Mouse (Mus musculus) layer of hippocampus, postnatal 36 days (tissue): Measurements from ENCODE around the gene Mgll. TPM values are rescaled to one million over a fixed set of nuclear protein-coding genes. Genes with fewer than 3 reads are reported as not detected.

ENCODE experiments used
- DNase-seq, 2 experiments: peaks; one replicate each; pipeline ENCODE4 v3.0.0; 2022
- total RNA-seq, 2 experiments: library from RNA; stranded (reverse); gene quantifications; 2 replicates each; pipeline ENCODE4 v1.2.3; 2021

Gene Mgll
- total RNA-seq: 100 to 1,000 TPM; 178 to 181 TPM

DNA sequence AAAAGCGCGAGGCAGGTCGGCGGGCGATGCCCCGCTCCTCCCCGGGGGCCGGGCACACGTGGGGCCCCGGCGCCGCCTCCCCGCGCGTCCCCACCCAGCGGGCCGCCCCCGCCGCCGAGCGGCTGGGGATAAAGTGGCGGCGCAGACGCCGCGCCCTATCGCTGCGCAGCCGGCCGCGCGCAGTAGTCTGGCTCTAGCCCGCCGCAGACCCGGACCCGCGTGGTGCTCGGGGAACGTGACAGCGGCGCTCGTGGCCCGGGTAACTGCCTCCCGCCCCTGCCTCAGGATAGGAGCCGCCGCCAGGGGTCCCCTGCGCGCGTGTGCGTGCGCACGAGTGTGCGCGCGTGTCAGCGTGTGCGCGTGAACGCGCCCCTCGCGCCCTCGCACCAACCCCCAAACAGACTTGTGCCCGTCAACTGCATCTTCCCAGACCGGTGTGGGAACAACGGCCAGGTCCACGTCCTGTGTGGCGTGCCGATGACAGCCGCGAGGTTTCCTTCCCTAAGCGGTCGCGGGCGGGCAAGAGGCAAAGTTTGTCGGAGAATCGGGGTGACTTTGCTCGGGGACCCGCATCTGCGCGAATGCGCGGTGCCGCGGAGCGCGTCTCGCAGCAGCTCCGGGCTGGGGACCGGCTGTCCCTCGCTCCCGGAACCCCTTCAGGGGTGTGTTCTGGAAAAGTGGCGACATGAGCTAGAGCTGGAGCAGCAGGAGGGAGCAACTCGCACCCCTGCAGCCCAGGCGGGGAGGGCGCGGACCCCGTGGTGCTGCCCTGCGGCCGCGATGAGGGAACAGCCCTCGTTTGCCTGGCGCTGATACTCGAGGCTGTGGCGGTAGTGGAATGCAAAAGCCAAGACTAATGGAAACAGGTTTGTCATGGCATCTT, at the start of gene Mgll:
TSS of gene Mgll (plus strand) at position 100 of the 883 bp plus-strand sequence.
- peak; percentile 84 to 85 for DNase-seq

DNA sequence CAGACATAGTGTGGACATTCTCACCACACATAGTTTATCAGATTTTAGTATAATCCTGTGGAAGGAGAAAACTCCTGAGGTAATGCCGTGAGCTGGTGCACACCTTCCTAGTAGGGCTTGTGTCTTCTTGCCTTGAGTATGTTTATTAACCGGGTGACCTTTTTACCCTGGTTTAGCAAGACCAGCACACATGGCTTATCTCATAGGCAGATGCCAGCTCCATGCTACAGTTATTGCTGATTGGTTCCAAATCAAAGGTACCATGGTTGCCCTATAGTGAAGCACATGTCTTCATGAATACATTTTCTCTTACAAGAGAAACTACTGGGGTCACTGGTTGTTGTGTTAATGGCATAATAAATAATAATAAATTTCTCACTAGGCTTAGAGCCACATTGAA, 48.4 kb upstream of the Mgll start:
- DNase-seq: no peak

DNA sequence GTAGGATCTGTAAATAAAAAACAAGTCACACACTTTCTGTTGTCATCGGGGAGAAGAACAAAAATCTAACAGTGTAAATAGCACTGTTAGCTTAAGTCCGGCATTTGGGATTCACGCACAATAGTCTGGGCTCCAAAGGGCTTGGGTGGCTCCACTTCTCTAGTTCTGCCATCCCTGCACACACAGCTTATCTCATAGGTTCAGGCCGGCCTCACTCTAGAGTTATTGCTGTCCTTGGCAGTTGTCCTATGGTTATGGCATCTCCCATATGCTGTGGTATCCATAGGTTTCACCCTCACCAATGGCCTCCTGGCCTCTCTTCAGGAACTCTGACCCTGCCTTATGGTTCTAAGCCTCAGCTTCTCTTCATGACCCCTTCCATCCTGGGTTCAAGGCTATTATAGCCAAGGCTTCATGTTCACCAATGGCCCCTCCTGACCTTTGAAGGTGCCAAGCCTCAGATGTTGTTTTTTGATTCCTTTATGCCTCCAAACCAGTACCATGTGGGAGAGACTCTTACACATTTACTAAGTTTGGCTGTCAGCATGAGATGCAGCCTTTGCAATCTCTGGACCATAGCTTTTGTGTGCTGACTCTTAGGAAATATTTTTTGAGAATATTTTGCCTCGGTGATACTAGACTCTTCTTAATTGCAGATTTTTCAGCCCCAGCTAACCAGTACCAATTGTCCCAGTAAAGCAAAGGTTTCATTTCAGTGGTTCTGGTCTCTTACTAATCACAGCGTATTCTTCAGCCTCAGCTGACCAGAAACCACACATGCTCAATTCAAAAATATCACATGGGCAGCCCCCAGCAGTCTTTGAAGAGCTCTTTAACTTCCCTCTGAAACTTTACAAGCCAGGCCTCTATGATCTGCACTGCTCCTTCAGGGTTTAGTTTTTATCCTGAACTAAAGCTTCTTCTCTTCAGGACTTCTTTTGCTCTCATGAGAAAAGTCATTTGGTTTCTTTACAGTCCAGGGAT, 47.2 kb upstream of the Mgll start:
- DNase-seq: no peak

DNA sequence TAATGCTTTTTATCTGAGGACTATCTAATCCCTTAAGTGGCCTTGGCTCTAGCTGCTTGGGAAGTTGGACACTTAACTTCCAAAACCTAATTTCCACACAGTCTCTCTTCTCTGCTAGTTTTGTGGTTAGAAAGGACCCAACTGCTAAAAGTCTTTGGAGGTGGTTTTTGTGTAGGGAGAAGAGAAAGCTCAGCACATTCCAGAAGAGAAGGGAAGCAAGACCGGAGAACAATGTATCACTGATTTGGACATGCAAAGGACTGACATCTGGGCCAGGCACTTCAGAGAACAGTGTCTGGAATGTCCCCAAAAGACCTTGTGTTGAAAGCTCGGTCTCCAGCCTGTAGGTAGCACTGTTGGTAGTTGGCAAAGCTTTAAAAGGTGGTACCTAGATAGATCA, 46.5 kb upstream of the Mgll start:
- no peak for DNase-seq

DNA sequence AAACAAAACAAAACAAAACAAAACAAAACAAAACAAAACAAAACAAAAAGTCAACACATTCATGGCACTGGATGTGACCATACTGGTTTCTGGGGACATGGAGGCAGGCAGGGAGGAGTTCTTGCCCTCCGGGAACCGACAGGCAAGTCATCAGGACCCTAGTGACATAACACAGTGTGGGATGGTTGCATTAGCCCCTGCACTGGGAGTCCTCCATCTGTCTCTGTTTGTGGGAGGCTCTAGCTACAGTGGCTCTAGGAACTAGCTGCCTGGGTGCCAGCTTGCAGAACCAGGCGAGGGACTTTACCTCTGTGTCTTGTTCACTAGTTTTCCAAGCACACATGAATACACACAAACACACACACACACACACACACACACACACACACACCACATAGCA, 43.2 kb upstream of the Mgll start:
- DNase-seq: no peak

DNA sequence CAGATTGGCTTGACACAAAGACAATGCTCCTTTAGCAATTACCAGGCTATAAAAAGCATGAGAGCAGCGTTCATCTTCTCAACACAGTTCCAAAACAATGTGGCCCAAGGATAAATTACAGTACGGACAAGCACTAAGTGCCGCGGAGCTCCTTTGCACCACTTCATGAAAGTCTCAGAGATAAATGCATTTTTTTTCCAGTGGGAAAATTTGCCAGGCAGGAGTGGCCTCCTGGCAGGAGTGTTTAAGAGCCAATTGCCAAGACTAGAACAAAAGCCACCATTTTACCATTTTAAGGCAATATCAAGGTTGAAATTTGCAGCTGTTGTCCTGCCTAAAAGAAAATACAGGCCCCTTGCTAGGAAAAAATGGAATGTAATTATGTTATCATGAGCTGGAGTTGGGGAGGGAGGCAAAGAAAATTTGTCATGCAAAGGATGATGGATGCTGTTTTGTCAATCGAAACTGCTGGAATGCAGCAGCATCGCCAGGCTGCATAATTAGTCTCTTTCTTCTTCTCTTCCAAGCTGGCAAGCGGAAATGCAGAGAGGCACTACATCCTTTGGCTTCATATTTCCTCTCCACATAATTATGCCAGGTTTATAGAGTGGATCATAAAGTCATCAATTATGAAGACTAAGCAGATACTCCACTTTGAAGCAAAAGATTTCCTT, 40.7 kb upstream of the Mgll start:
- no peak for DNase-seq

DNA sequence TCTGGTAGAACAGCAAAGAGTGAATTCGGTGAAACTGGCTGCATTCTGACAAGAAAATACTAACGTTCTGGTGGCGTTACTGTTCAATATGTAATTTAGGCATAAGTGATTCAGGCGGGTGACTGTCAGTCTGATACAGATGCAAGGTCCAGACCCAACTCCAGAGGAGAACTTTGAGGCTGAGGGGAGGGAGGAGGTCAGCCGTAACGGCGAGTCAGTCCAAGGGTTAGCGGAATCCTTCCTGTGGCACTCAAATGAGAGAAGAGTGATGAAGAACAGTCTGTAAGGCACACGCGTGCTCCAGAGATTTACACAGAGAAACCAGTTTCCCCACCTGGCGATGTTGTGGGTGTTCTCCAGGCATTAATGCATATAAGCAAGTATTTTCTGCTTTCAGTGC, 36.0 kb upstream of the Mgll start:
- DNase-seq: no peak

DNA sequence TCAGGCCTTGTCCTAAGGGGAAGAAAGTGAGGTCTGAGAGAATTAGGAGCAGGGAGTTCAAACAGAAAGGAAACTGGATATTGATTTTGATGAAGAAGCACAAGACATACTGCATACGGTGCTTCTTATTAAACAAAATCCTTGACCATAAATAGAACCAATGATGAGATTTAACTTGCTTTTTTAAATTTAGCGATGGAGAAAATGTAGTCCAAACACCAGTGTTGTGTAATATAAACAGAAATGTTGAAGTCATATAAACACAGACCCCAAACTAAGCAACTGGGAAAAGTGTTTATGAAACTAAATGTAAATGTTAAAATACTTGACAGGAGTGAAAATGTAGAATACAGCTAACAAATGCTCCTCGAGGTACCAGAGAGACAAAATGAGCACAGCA, 35.5 kb upstream of the Mgll start:
- no peak for DNase-seq

DNA sequence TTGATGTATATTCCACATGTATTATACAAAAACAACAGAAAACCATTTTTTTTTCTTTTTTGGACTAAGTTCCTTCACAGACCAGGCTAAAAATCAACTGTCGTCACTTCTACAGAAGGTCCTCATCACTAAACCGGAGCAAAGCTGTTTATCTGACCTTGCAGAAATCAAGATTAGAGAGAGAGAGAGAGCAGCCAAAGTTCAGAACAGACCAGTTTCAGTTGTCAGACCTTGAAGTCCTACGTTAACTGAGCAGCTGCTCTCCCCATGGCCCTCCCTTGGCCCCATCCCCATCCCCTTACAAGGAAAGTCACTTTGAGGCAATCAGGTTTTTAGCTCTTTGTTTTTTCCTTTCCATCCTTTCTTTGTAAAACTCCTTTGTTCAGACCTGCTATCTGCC, 34.0 kb upstream of the Mgll start:
- no peak for DNase-seq

DNA sequence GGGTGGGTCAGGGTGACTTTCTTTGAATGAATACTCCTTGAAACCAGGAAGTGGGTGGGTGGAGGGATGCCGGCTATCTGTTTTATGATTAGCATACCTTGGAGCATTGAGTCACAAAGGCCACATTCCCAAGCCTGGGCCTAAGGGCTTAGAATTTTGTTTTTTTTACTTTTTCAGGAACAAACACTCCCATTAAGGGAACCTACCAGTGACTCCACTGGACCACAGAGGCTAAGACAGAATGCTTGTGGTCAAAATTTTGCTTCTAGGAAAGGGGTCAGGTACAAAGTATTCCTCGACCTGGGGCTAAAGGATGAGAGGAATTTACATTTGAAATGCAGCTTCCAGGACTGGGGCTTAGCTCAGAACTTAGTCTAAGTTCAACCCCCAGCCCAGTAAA, 32.9 kb upstream of the Mgll start:
- no peak for DNase-seq

DNA sequence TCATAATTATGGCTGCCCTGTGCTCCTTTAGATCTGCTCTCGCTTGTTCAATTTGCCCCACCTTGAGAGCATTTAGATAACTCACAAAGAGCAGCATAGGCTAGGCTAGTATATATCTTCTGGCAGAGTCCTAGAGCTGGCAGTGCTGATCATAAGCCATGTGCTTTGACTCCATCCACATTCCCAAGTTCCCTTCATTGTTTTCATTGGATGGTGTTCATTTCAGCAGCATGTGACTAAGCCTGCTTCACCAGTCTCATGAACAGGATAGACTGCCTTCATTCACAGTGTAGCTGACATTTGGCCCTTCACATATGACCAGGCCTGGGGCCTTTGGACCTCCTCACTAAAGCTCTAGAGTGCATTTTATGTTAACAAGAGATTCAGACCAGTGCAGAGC, 21.3 kb upstream of the Mgll start:
- no peak for DNase-seq

DNA sequence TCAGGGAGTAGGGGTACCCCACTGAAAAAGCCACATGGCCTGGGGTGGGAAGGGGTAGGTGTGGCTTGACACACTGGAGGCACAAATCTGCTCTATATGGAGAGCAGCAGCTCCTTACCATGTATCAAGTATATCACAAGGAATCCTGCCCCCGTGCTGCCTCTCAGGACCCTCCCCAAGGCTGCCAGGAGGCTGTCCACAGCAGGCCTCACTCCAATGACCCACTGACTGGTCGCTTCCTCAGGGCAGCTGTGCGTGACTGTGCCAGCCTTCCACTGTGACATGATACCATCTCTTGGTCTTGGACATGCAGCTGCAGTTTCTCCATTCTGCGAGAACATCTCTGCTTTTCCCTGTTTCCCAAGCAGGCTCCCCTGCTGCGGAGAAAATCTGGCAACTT, 20.5 kb upstream of the Mgll start:
- no peak for DNase-seq

DNA sequence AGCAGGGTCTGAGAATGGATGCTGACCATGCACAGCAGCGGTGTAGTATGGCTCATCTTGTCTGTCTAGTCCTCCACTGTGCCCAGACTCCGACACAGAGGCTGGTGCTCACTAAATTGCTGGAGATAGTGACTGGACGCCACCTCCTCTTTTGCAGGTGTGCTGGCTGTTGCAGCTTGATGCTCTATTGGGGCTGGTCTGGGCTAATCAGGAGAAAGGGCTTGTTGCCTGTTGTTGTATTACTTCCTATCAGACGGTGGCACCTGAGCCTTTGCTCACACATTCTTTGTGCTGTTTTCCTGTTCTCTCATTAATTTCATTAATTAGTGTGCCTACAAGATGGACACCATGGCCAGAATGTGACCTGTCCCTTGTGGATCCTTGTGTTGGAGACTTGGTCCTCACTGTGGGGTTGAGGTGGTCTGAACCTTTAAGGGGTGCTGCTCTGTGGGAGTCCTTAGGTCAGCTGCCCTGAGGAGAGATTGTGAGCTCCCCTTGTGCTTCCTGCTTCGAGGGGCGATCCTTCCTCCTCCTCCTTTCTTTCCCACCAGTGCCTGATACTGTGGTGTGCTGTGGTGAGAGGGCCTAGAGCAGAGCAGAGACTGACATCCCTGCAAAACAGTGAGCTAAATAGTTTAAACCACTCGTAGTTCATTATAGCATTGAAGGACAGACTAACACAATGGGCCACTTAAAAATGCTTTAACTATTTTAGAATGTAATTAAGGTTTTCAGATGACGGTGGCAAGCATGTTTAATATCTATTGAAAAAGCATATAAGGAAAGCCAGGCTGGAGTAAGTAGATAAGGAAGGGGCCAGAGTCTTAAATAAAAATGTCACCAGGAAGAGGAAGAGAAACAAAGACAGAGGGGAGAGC, 15.6 kb upstream of the Mgll start:
- no peak for DNase-seq

DNA sequence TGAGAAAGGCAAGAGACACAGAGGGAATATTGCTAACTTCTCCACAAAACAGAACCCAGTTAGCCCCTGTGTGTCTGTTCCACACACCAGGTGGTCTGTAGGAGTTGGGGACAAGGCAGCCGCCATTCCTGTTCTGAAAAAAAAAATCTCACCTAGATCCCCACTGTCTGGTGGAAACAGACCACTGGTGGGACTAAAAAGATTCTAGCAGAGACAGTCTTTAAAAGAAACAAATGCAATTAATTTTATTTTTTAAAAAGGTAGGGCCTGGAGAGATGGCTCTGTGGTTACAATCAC, 15.0 kb upstream of the Mgll start:
- DNase-seq: no peak

DNA sequence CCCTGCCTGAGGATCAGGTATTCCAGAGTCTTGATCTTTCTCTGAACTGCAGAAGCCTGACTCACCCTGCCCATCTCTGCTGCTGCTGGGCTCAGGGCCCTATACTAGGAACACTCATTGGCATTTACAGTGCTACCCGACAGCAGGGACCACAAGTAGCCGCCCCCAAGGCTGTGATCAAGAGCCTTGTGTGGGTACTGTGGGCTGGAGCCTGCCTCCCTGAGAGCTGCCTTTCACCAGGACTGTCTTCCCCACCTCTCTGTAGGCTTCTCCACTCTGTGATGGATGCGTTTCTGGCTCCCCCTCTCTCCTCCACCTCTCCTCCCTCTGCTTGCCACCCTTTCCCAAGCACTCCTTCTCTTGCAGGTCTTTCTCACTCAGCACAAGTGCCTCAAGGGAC, 12.9 kb upstream of the Mgll start:
- DNase-seq: no peak

DNA sequence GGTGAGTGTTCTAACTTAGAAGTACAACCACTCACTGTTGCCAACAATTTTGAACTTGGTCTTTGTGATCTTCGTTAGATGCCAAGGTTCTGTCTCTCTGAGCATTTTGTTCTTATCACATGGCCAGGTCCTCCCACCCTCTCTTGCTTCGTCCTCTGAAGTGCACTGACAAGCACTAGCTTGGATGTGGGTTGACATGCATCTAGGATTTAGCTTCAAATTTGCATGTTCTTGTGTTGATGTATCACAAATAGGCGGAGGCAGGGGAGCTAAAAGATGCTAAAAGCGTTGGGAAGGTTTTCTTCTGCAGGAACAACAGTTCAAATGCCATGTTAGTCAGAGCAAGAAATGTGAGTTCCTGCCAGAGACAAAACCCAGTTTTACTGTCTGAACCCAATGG, 12.1 kb upstream of the Mgll start:
- no peak for DNase-seq

DNA sequence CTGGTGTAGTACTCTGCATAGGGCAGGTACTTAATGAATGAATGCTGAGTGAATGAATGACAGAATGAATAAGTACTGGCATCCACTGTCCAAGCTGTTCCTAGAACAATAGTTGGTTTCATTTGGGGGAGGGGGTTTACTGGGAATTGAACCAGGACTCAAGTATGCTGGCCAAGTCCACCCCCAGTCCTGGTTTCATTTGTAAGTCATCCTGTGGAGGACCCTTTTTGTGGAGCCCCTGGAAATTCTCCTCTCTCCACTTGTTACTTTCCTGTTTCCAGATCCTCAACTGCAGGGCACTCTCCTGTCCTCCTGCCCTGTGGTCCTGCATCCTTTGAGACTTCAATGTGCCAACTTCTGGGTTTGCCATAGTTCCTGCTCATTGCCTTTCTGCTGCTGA, 10.9 kb upstream of the Mgll start:
- no peak for DNase-seq

DNA sequence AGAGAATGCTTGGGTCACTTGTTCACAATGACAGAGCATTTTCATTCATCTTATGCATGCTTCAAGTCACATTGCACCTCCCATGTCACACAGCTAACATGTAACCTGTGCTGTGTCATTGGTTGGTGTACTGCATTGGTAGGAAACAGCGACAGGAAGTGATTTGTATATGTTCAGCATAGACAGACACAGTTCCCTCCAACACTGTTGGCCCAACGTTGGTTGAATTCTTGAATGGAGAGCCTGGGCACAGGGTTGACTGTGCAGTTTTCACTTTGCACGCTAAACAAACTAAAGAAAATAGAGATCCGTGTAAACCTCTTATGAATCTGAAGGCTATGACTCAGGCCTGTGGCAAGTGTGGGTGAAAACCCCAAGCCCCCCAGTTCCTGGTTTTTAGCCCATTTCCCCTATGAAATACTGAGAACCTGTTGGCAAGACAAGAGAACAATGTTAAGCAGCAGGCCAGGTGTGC, 10.0 kb upstream of the Mgll start:
- no peak for DNase-seq

DNA sequence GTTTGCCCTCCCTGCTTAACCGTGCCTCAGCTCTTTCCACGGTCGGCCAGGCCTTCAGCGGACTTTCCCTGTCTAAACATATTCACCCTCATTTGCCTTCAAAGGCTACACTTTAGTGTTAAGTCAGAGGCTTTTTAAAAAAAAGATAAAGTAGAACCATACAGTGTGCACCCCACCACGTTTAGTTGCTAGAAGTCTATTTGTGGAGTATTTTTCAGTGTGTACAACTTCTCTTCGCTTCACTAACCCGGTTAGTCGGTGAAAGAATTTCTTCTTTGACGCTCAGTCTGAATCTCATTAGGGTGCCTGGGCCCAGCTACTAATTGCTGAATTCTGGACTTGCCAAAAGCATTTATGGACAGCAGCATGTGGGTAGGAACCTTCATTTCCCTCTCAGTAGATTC, 8.8 kb upstream of the Mgll start:
- DNase-seq: no peak

DNA sequence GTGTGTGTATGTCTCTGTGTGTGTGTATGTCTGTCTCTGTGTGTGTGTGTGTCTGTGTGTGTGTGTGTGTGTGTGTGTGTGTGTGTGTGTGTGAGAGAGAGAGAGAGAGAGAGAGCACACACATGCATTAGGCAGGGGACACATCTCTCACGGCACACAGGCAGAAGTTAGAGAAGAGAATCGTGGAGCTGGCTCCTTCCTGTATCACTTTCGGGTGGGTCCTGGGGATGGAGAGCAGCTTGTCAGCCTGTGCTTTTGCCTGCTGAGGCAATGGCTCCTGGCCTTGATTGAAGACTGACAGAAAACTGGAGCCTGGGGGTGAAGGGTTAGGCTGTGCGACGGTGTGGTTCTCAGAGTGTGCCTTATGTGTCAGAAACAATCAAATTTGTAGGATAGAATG, 8.2 kb upstream of the Mgll start:
- no peak for DNase-seq

DNA sequence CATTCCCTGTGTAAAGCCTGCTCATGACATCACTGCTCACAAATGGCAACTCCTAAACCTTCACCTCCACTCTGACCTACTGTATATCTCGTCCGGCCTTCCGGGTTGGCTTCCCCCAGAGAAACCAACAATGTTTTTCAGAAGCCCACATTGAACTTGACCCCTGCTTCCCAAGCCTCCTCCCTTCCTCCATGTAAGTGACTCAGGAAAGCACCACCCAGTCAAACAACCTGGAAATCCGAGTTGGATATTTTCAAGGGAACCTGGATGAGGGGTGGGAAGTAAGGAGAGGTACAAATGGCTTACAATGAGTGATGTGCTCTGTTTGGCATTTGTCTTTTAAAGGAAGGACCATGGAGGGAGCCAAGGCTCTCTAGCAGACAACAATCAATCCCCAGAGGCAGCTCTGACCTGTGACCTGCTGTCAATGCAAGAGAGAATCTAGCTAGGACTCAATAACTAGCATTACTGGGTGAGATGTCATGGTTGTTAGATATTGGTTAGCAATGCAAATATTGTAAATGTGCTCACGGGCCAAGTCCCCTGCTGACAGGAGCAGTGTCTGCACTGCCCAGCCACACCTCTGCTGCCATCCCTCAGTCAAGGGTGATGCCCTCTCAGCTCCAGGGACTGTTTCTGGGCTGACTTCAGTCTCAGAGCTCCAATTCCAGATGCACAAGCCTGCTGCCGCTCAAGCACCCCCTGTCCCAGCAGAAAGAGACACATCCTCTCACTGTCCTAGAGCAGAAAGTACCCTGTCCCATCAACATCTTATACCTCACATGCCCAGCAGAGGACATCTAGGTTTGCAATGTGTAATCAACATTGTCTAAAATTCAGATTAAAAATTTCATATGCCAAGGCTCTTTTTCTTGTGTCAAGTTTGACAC, 6.8 kb upstream of the Mgll start:
- no peak for DNase-seq
